Mouse (Mus musculus) spleen, adult 2 months (tissue): ENCODE data around the gene Foxo1. TPM values are rescaled to one million over a fixed set of nuclear protein-coding genes. Genes with fewer than 3 reads are reported as not detected.

Experiments
- DNase-seq, 2 experiments: peaks; one replicate each; pipeline versions ENCODE4 v3.0.0 to v3.0.0-alpha.2; 2012 to 2021; ENCODE audit warnings: low spot score in 2 of 2, low read depth in 1 of 2
- H3K27ac ChIP-seq: fragments of 200-500 bp; 2 replicates; pipeline ENCODE4 v1.5.1; 2012; ENCODE audit warnings: low read length, inconsistent platforms; ENCODE audit not compliant: insufficient read depth
- H3K27me3 ChIP-seq: fragments of 200-500 bp; 2 replicates; pipeline ENCODE4 v1.6.1; 2012; ENCODE audit warnings: mild to moderate bottlenecking, moderate library complexity, low read length, inconsistent platforms; ENCODE audit not compliant: control insufficient read depth, insufficient read depth
- H3K36me3 ChIP-seq: fragments of 200-500 bp; 2 replicates; pipeline ENCODE4 v1.6.1; 2012; ENCODE audit warnings: mild to moderate bottlenecking, low read length, inconsistent platforms; ENCODE audit not compliant: control insufficient read depth, insufficient read depth
- H3K4me1 ChIP-seq: fragments of 200-500 bp; 2 replicates; pipeline ENCODE4 v1.6.1; 2011; ENCODE audit warnings: inconsistent platforms; ENCODE audit not compliant: control insufficient read depth, insufficient read depth, insufficient read length
- H3K4me3 ChIP-seq: fragments of 200-500 bp; 2 replicates; pipeline ENCODE4 v1.5.1; 2011; ENCODE audit warnings: mild to moderate bottlenecking, inconsistent platforms; ENCODE audit not compliant: insufficient read depth, insufficient read length; ENCODE audit errors: extremely low read depth
- CTCF ChIP-seq: fragments of 200-500 bp; IDR thresholded peaks from 2 replicates; pipeline ENCODE4 v1.5.1; 2011; ENCODE audit warnings: mild to moderate bottlenecking, inconsistent platforms; ENCODE audit not compliant: insufficient read depth, insufficient read length, insufficient replicate concordance; ENCODE audit errors: extremely low read depth
- POLR2A ChIP-seq: fragments of 200-500 bp; IDR thresholded peaks from 2 replicates; pipeline ENCODE4 v1.6.1; 2011; ENCODE audit warnings: low read depth, low read length, inconsistent platforms
- WGBS: fragments of 180-500 bp; shearing (Covaris S2); methylation state at CpG from one replicate; pipeline ENCODE4 v1.1.7; 2018; 5-methylcytosine and 5-hydroxymethylcytosine counted together
- polyA plus RNA-seq: library from polyadenylated mRNA; depleted of rRNA; stranded (reverse); fragments of >200 nt; gene quantifications from 2 replicates; pipeline ENCODE4 v1.2.3, GENCODE M21; 2012

The Foxo1 gene
- polyA plus RNA-seq, 1 experiment: 21.3 TPM

GRCm38 (mm10) chr3:52354203-52354602, 86.1 kb downstream of the Foxo1 start:
- H3K27ac ChIP-seq: no peak overlapping the region
- H3K4me1 ChIP-seq: peaks cover under 1% of the 10 kb centered on the region; the same call in 1 of the 2 replicates
- peaks cover 2% of the 10 kb centered on the region for H3K36me3 ChIP-seq
- H3K27me3 ChIP-seq: no peaks in the 10 kb centered on the region
- 87% methylated on average over 7 of the region's 7 CpGs for WGBS
- no peak overlapping the region for H3K4me3 ChIP-seq
- no peak for DNase-seq
- TF ChIP-seq CTCF: no peak
- TF ChIP-seq POLR2A: no peak

DNA sequence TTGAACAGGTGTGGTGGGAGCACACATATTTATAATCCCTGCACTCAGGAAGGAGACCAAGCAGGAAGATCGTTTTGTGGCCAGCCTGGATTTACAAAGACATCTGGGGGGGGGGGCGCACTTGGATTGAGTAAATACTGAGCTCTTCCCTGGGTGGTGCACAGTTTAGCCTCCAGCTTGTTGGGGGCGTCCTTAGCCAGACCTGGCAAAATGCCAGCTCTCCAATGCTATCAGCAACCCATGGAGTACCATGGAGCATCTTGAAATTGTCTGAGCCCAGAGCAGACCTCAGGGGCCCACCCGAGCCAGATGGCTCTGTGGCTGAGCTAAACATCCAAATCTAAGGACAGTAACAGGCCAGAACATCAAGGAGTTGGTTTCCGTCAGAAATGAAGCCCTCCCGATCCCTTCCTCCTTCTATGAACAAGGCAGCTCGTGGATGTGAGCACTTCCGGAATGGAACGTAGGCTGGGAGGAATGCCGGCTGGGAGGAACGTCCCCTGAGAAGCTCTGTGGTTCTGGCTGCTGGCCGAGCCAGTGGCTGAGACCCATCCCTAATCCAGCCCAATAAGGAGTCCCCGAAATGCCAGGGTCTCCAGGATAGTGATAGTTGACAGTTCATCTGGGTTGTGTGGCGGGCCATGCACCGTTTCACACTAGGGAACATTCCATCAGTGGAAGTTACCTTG, 89.3 kb downstream of the Foxo1 start:
- TF ChIP-seq POLR2A: no peak
- TF ChIP-seq CTCF: no peak
- H3K4me1 ChIP-seq: peaks cover 5% of the 10 kb centered on the region
- 89% methylated on average over 15 of the region's 15 CpGs for WGBS
- DNase-seq: no peak
- H3K36me3 ChIP-seq: no peaks in the 10 kb centered on the region
- no peak overlapping the region for H3K4me3 ChIP-seq
- H3K27me3 ChIP-seq: no peaks in the 10 kb centered on the region
- no peak overlapping the region for H3K27ac ChIP-seq

- Histone ChIP-seq H3K27ac (no peak overlapping the region), H3K27me3 (no peaks in the 10 kb centered on the region), H3K4me3 (no peak overlapping the region), H3K4me1 (peaks cover 7% of the 10 kb centered on the region), H3K36me3 (no peaks in the 10 kb centered on the region)
- no peak for TF ChIP-seq CTCF
- TF ChIP-seq POLR2A: no peak
- no peak for DNase-seq
- 87% methylated on average over 6 of the region's 6 CpGs for WGBS
Observed at GRCm38 (mm10) chr3:52364576-52364975, 96.4 kb downstream of the Foxo1 start.

DNA sequence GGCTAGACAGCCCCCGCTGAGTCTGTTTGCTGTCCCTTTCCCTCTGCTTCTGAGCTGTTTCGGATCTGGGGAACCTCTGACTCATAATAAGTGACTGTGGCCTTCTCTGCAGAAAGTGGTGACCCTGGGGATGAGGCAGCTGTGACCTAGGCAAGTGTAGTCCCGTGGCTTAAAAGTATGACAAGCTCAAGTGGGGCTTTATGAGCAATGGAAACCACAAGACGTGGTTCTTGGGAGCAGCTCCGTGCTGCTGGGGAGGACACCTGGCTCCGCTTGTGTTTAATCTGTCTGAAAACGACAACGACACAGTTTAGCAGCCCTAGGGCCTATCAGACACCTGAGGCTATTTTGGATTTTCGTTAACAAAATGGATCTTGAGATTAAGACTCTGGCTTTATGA, 101.1 kb downstream of the Foxo1 start:
- TF ChIP-seq CTCF: no peak
- TF ChIP-seq POLR2A: no peak
- DNase-seq: no peak

GRCm38 (mm10) chr3:52369881-52370428, 101.8 kb downstream of the Foxo1 start:
- no peaks in the 10 kb centered on the region for H3K4me1 ChIP-seq
- DNase-seq: no peak
- H3K27me3 ChIP-seq: no peaks in the 10 kb centered on the region
- TF ChIP-seq CTCF (no peak), POLR2A (no peak)
- no peak overlapping the region for H3K27ac ChIP-seq
- H3K4me3 ChIP-seq: no peak overlapping the region
- 70% methylated on average over 7 of the region's 7 CpGs for WGBS
- H3K36me3 ChIP-seq: no peaks in the 10 kb centered on the region

More for the DNA sequence above, 101.1 kb downstream of the Foxo1 start:
- no peak overlapping the region for H3K27ac ChIP-seq
- H3K4me1 ChIP-seq: no peaks in the 10 kb centered on the region
- no peak overlapping the region for H3K4me3 ChIP-seq
- 72% methylated on average over 9 of the region's 9 CpGs for WGBS
- H3K36me3 ChIP-seq: no peaks in the 10 kb centered on the region
- H3K27me3 ChIP-seq: no peaks in the 10 kb centered on the region

GRCm38 (mm10) chr3:52376974-52377373, 108.8 kb downstream of the Foxo1 start:
- Histone ChIP-seq H3K27ac (no peak overlapping the region), H3K36me3 (no peaks in the 10 kb centered on the region), H3K4me3 (no peak overlapping the region), H3K4me1 (no peaks in the 10 kb centered on the region), H3K27me3 (no peaks in the 10 kb centered on the region)
- 83% methylated on average over 5 of the region's 5 CpGs for WGBS
- DNase-seq: no peak
- TF ChIP-seq CTCF (no peak), POLR2A (no peak)

DNA sequence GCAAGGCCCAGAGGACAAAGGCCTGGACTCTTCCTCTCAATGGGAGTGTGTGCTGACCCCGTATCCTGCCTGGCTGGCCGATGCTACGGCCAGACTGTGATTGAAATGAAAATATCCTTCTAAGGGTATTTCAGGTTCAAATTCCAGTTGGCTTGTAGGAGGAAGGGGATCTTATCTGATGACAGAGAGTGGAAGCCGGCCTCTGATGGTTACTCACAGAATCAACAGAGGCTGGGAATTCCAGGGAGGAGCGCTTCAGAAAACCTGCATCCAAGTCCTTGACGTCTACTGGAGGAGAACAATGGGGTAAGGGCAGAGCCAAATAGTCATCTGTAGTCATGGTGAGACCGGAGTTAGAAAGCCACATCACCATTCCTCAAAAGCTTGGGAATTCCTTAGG, 115.2 kb downstream of the Foxo1 start:
- no peak for DNase-seq
- H3K36me3 ChIP-seq: no peaks in the 10 kb centered on the region
- WGBS: 94% methylated on average over 7 of the region's 7 CpGs
- no peaks in the 10 kb centered on the region for H3K27me3 ChIP-seq
- H3K4me3 ChIP-seq: no peak overlapping the region
- H3K4me1 ChIP-seq: no peaks in the 10 kb centered on the region
- no peak overlapping the region for H3K27ac ChIP-seq
- TF ChIP-seq POLR2A: no peak
- no peak for TF ChIP-seq CTCF
